Mouse (Mus musculus): ENCODE measurements around the gene Xylt2. TPM values are rescaled to one million over a fixed set of nuclear protein-coding genes. Genes with fewer than 3 reads are reported as not detected.
A peak's percentile ranks its signal among the peaks of the same experiment; 100 is the strongest.

Xylt2 gene
- polyA plus RNA-seq, 1 experiment from 2014 or later, result 20.5 TPM

- WGBS, result 81% methylated on average over 6 of the region's 6 CpGs
These were observed 9.9 kb upstream of the Xylt2 start for GRCm38 (mm10) chr11:94687178-94687577.

GRCm38 (mm10) chr11:94682427-94682826 is 5.1 kb upstream of the Xylt2 start:
- WGBS, result 85% methylated on average over 7 of the region's 7 CpGs

More at GRCm38 (mm10) chr11:94687178-94687577, 9.9 kb upstream of the Xylt2 start:
- no peaks in the 10 kb centered on the region for H3K27me3 ChIP-seq (ENCODE audit: control insufficient read depth, insufficient read depth, low read length)
- H3K4me3 ChIP-seq (ENCODE audit: low read depth, low read length), result no peak overlapping the region
- no peaks in the 10 kb centered on the region for H3K4me1 ChIP-seq (ENCODE audit: control insufficient read depth, insufficient read depth, low read length)
- no peak overlapping the region for H3K27ac ChIP-seq (ENCODE audit: low read length)
- H3K4me2 ChIP-seq (replicated peaks; ENCODE audit: low read depth, low read length), result no peak overlapping the region
- ATAC-seq (ENCODE audit: insufficient number of reproducible peaks, insufficient read depth, low FRiP score, low read depth), result no peak
- H3K9ac ChIP-seq (replicated peaks; ENCODE audit: low read depth, low read length), result no peak overlapping the region
- H3K9me3 ChIP-seq (ENCODE audit: control insufficient read depth, low read depth, low read length), result no peaks in the 10 kb centered on the region
- no peaks in the 10 kb centered on the region for H3K36me3 ChIP-seq (ENCODE audit: control insufficient read depth, insufficient read depth, low read length)

GRCm38 (mm10) chr11:94681640-94682039 is 4.3 kb upstream of the Xylt2 start:
- Histone ChIP-seq H3K4me1 (ENCODE audit: control insufficient read depth, insufficient read depth, low read length) (0 out of 2 replicates have a peak, but pooled peaks cover 4% of the 10 kb centered on the region), H3K9ac (replicated peaks; ENCODE audit: low read depth, low read length) (no peak overlapping the region), H3K4me2 (replicated peaks; ENCODE audit: low read depth, low read length) (no peak overlapping the region), H3K36me3 (ENCODE audit: control insufficient read depth, insufficient read depth, low read length) (no peaks in the 10 kb centered on the region), H3K27me3 (ENCODE audit: control insufficient read depth, insufficient read depth, low read length) (no peaks in the 10 kb centered on the region), H3K9me3 (ENCODE audit: control insufficient read depth, low read depth, low read length) (no peaks in the 10 kb centered on the region), H3K27ac (ENCODE audit: low read length) (no peak overlapping the region), H3K4me3 (ENCODE audit: low read depth, low read length) (no peak overlapping the region)
- WGBS, result 80% methylated on average over 4 of the region's 4 CpGs
- ATAC-seq (ENCODE audit: insufficient number of reproducible peaks, insufficient read depth, low FRiP score, low read depth), result no peak

More at GRCm38 (mm10) chr11:94682427-94682826, 5.1 kb upstream of the Xylt2 start:
- H3K9me3 ChIP-seq (ENCODE audit: control insufficient read depth, low read depth, low read length), result no peaks in the 10 kb centered on the region
- no peak for ATAC-seq (ENCODE audit: insufficient number of reproducible peaks, insufficient read depth, low FRiP score, low read depth)
- H3K9ac ChIP-seq (replicated peaks; ENCODE audit: low read depth, low read length), result no peak overlapping the region
- no peak overlapping the region for H3K4me3 ChIP-seq (ENCODE audit: low read depth, low read length)
- H3K4me2 ChIP-seq (replicated peaks; ENCODE audit: low read depth, low read length), result no peak overlapping the region
- no peak overlapping the region for H3K27ac ChIP-seq (ENCODE audit: low read length)
- H3K4me1 ChIP-seq (ENCODE audit: control insufficient read depth, insufficient read depth, low read length), result 0 out of 2 replicates have a peak, but pooled peaks cover 4% of the 10 kb centered on the region
- H3K27me3 ChIP-seq (ENCODE audit: control insufficient read depth, insufficient read depth, low read length), result no peaks in the 10 kb centered on the region
- no peaks in the 10 kb centered on the region for H3K36me3 ChIP-seq (ENCODE audit: control insufficient read depth, insufficient read depth, low read length)

GRCm38 (mm10) chr11:94680639-94681038 is 3.3 kb upstream of the Xylt2 start:
- no peak overlapping the region for H3K27ac ChIP-seq (ENCODE audit: low read length)
- no peak overlapping the region for H3K4me3 ChIP-seq (ENCODE audit: low read depth, low read length)
- no peaks in the 10 kb centered on the region for H3K27me3 ChIP-seq (ENCODE audit: control insufficient read depth, insufficient read depth, low read length)
- H3K9me3 ChIP-seq (ENCODE audit: control insufficient read depth, low read depth, low read length), result no peaks in the 10 kb centered on the region
- peaks cover 12% of the 10 kb centered on the region; the same call in 1 of the 2 replicates for H3K4me1 ChIP-seq (ENCODE audit: control insufficient read depth, insufficient read depth, low read length)
- ATAC-seq (ENCODE audit: insufficient number of reproducible peaks, insufficient read depth, low FRiP score, low read depth), result no peak
- H3K4me2 ChIP-seq (replicated peaks; ENCODE audit: low read depth, low read length), result no peak overlapping the region
- H3K9ac ChIP-seq (replicated peaks; ENCODE audit: low read depth, low read length), result no peak overlapping the region
- H3K36me3 ChIP-seq (ENCODE audit: control insufficient read depth, insufficient read depth, low read length), result no peaks in the 10 kb centered on the region

- peaks cover 21% of the 10 kb centered on the region; the same call in 1 of the 2 replicates for H3K4me1 ChIP-seq (ENCODE audit: control insufficient read depth, insufficient read depth, low read length)
- WGBS, result 29% methylated on average over 15 of the region's 15 CpGs
These were observed 361 bp upstream of the Xylt2 start for GRCm38 (mm10) chr11:94677607-94678145.

GRCm38 (mm10) chr11:94676308-94676707 is 1.0 kb downstream of the Xylt2 start:
- 27% methylated on average over 4 of the region's 4 CpGs for WGBS
- H3K4me2 ChIP-seq (replicated peaks; ENCODE audit: low read depth, low read length), result peak overlapping the region; percentile 76
- H3K9ac ChIP-seq (replicated peaks; ENCODE audit: low read depth, low read length), result peak overlapping the region; percentile 87
- H3K36me3 ChIP-seq (ENCODE audit: control insufficient read depth, insufficient read depth, low read length), result no peaks in the 10 kb centered on the region
- peaks cover 21% of the 10 kb centered on the region; the same call in 1 of the 2 replicates for H3K4me1 ChIP-seq (ENCODE audit: control insufficient read depth, insufficient read depth, low read length)
- no peaks in the 10 kb centered on the region for H3K27me3 ChIP-seq (ENCODE audit: control insufficient read depth, insufficient read depth, low read length)
- H3K27ac ChIP-seq (ENCODE audit: low read length), result no peak overlapping the region
- peak overlapping the region; percentile 78 for H3K4me3 ChIP-seq (ENCODE audit: low read depth, low read length)
- no peak for ATAC-seq (ENCODE audit: insufficient number of reproducible peaks, insufficient read depth, low FRiP score, low read depth)
- H3K9me3 ChIP-seq (ENCODE audit: control insufficient read depth, low read depth, low read length), result no peaks in the 10 kb centered on the region

More at GRCm38 (mm10) chr11:94677607-94678145, 361 bp upstream of the Xylt2 start:
- no peak overlapping the region for H3K9ac ChIP-seq (replicated peaks; ENCODE audit: low read depth, low read length)
- H3K27me3 ChIP-seq (ENCODE audit: control insufficient read depth, insufficient read depth, low read length), result no peaks in the 10 kb centered on the region
- ATAC-seq (ENCODE audit: insufficient number of reproducible peaks, insufficient read depth, low FRiP score, low read depth), result peak; percentile 54; the same call in 1 of the 2 replicates
- H3K27ac ChIP-seq (ENCODE audit: low read length), result no peak overlapping the region; the same call in 1 of the 2 replicates
- H3K4me2 ChIP-seq (replicated peaks; ENCODE audit: low read depth, low read length), result peak overlapping the region; percentile 76
- peak overlapping the region; percentile 78 for H3K4me3 ChIP-seq (ENCODE audit: low read depth, low read length)
- H3K9me3 ChIP-seq (ENCODE audit: control insufficient read depth, low read depth, low read length), result no peaks in the 10 kb centered on the region
- no peaks in the 10 kb centered on the region for H3K36me3 ChIP-seq (ENCODE audit: control insufficient read depth, insufficient read depth, low read length)

GRCm38 (mm10) chr11:94675446-94675845 is 1.9 kb downstream of the Xylt2 start:
- no peaks in the 10 kb centered on the region for H3K27me3 ChIP-seq (ENCODE audit: control insufficient read depth, insufficient read depth, low read length)
- 73% methylated on average over 5 of the region's 5 CpGs for WGBS
- ATAC-seq (ENCODE audit: insufficient number of reproducible peaks, insufficient read depth, low FRiP score, low read depth), result no peak
- 0 out of 2 replicates have a peak overlapping the region, but pooled peaks have one; percentile 78 for H3K4me3 ChIP-seq (ENCODE audit: low read depth, low read length)
- H3K36me3 ChIP-seq (ENCODE audit: control insufficient read depth, insufficient read depth, low read length), result peaks cover 2% of the 10 kb centered on the region
- H3K9me3 ChIP-seq (ENCODE audit: control insufficient read depth, low read depth, low read length), result no peaks in the 10 kb centered on the region
- H3K4me1 ChIP-seq (ENCODE audit: control insufficient read depth, insufficient read depth, low read length), result peaks cover 21% of the 10 kb centered on the region; the same call in 1 of the 2 replicates
- no peak overlapping the region for H3K9ac ChIP-seq (replicated peaks; ENCODE audit: low read depth, low read length)
- no peak overlapping the region for H3K27ac ChIP-seq (ENCODE audit: low read length)
- H3K4me2 ChIP-seq (replicated peaks; ENCODE audit: low read depth, low read length), result peak overlapping the region; percentile 76

- Histone ChIP-seq H3K36me3 (ENCODE audit: control insufficient read depth, insufficient read depth, low read length) (peaks cover 6% of the 10 kb centered on the region), H3K4me2 (replicated peaks; ENCODE audit: low read depth, low read length) (peak overlapping the region; percentile 76; the same call in 1 of the 2 replicates), H3K9ac (replicated peaks; ENCODE audit: low read depth, low read length) (no peak overlapping the region), H3K27me3 (ENCODE audit: control insufficient read depth, insufficient read depth, low read length) (no peaks in the 10 kb centered on the region), H3K4me1 (ENCODE audit: control insufficient read depth, insufficient read depth, low read length) (peaks cover 21% of the 10 kb centered on the region; the same call in 1 of the 2 replicates), H3K9me3 (ENCODE audit: control insufficient read depth, low read depth, low read length) (no peaks in the 10 kb centered on the region), H3K27ac (ENCODE audit: low read length) (no peak overlapping the region), H3K4me3 (ENCODE audit: low read depth, low read length) (no peak overlapping the region)
- ATAC-seq (ENCODE audit: insufficient number of reproducible peaks, insufficient read depth, low FRiP score, low read depth), result no peak
- 75% methylated on average over 5 of the region's 5 CpGs for WGBS
These were observed 2.3 kb downstream of the Xylt2 start for GRCm38 (mm10) chr11:94674984-94675383.
